In genomic region chr9:108105549-108105863, GRCm38 (mm10) we compare ENCODE assay signal across 9 mouse cellular contexts. TPM values are rescaled to one million over a fixed set of nuclear protein-coding genes. Genes with fewer than 3 reads are reported as not detected.
DNase-seq lines count a peak whose midpoint lies in the region; ATAC-seq lines count a peak whose summit lies in the region.
"Had no signal": no experiment of that assay in that cellular context is flagged by ENCODE, and none has a peak within 500 bp of the region (broad histone marks: within the 10 kb centered on the region; RNA-seq: fewer than 3 reads in every experiment).

No protein-coding gene starts in this region.

- no peak overlapping the region for H3K4me2 ChIP-seq in neural tube, embryonic 11.5 days (ENCODE audit: low read depth)
- no peak overlapping the region for H3K4me2 ChIP-seq in neural tube, embryonic 15.5 days
- peak overlapping the region; percentile 73 for H3K4me2 ChIP-seq in liver, embryonic 12.5 days
- H3K4me2 ChIP-seq in stomach, embryonic 16.5 days (ENCODE audit: low read depth, low read length) = peak overlapping the region; percentile 41
- H3K4me2 ChIP-seq in heart, embryonic 11.5 days = no peak overlapping the region

- peak overlapping the region; percentile 54 for H3K4me3 ChIP-seq in erythroblast, embryonic 14.5 days (replicated peaks)
- no peak overlapping the region for H3K4me3 ChIP-seq in neural tube, embryonic 11.5 days (ENCODE audit: low read depth, low read length)
- H3K4me3 ChIP-seq in neural tube, embryonic 15.5 days (replicated peaks) = no peak overlapping the region
- H3K4me3 ChIP-seq in liver, embryonic 12.5 days = peak overlapping the region; percentile 54
- peak overlapping the region; percentile 27; the same call in 1 of the 2 replicates for H3K4me3 ChIP-seq in stomach, embryonic 16.5 days (replicated peaks; ENCODE audit: low read length)
- H3K4me3 ChIP-seq in heart, embryonic 11.5 days (ENCODE audit: low read depth, low read length) = no peak overlapping the region

- 78% methylated on average over 12 of the region's 12 CpGs for WGBS in neural tube, embryonic 11.5 days
- WGBS in neural tube, embryonic 15.5 days = 67% methylated on average over 12 of the region's 12 CpGs
- 72% methylated on average over 12 of the region's 12 CpGs for WGBS in liver, embryonic 12.5 days (ENCODE audit: insufficient replicate concordance)
- 84% methylated on average over 12 of the region's 12 CpGs for WGBS in stomach, embryonic 16.5 days
- 81% methylated on average over 12 of the region's 12 CpGs for WGBS in heart, embryonic 11.5 days (ENCODE audit: insufficient replicate concordance)

- ATAC-seq in erythroblast, adult 5-6 weeks (replicated peaks; ENCODE audit: low FRiP score, poor library complexity, severe bottlenecking) = no peak
- no peak for ATAC-seq in neural tube, embryonic 11.5 days (ENCODE audit: insufficient read depth, low FRiP score, low TSS enrichment)
- no peak for ATAC-seq in neural tube, embryonic 15.5 days (ENCODE audit: low FRiP score)
- ATAC-seq in liver, embryonic 12.5 days = no peak
- 0 out of 2 replicates have a peak, but pooled peaks have one; percentile 10 for ATAC-seq in stomach, embryonic 16.5 days (ENCODE audit: insufficient read depth, low FRiP score)
- ATAC-seq in heart, embryonic 11.5 days (replicated peaks; ENCODE audit: insufficient number of reproducible peaks, low FRiP score, low TSS enrichment) = no peak

- H3K36me3 ChIP-seq in erythroblast, embryonic 14.5 days (ENCODE audit: control insufficient read depth) = peaks cover 28% of the 10 kb centered on the region
- no peaks in the 10 kb centered on the region for H3K36me3 ChIP-seq in neural tube, embryonic 11.5 days (ENCODE audit: control insufficient read depth, insufficient read depth, low read length)
- peaks cover 74% of the 10 kb centered on the region for H3K36me3 ChIP-seq in neural tube, embryonic 15.5 days
- peaks cover 29% of the 10 kb centered on the region for H3K36me3 ChIP-seq in liver, embryonic 12.5 days
- no peaks in the 10 kb centered on the region for H3K36me3 ChIP-seq in stomach, embryonic 16.5 days (ENCODE audit: control insufficient read depth, insufficient read depth, low read length)
- H3K36me3 ChIP-seq in heart, embryonic 11.5 days (ENCODE audit: control insufficient read depth, insufficient read depth, low read length) = no peaks in the 10 kb centered on the region

- no peak for DNase-seq in neural tube, embryonic 11.5 days (ENCODE audit: low spot score)
- DNase-seq in testis, postnatal 14 days (ENCODE audit: low spot score) = no peak
- DNase-seq: heart, postnatal 14 days had no signal

- H3K27me3 ChIP-seq in erythroblast, embryonic 14.5 days (ENCODE audit: control insufficient read depth) = peaks cover 10% of the 10 kb centered on the region
- no peaks in the 10 kb centered on the region for H3K27me3 ChIP-seq in neural tube, embryonic 11.5 days (ENCODE audit: control insufficient read depth, insufficient read depth, low read length)
- no peaks in the 10 kb centered on the region for H3K27me3 ChIP-seq in neural tube, embryonic 15.5 days (replicated peaks)
- peaks cover 14% of the 10 kb centered on the region for H3K27me3 ChIP-seq in liver, embryonic 12.5 days (replicated peaks)
- H3K27me3 ChIP-seq in stomach, embryonic 16.5 days (ENCODE audit: control insufficient read depth, insufficient read depth, low read length) = no peaks in the 10 kb centered on the region
- H3K27me3 ChIP-seq in heart, embryonic 11.5 days (ENCODE audit: control insufficient read depth, insufficient read depth, low read length) = peaks cover 4% of the 10 kb centered on the region; the same call in 1 of the 2 replicates

- H3K9ac ChIP-seq in neural tube, embryonic 11.5 days (ENCODE audit: low read length) = peak overlapping the region; percentile 11; the same call in 1 of the 2 replicates
- H3K9ac ChIP-seq in neural tube, embryonic 15.5 days (replicated peaks) = no peak overlapping the region
- peak overlapping the region; percentile 71 for H3K9ac ChIP-seq in liver, embryonic 12.5 days
- H3K9ac ChIP-seq in stomach, embryonic 16.5 days (ENCODE audit: low read length) = peak overlapping the region; percentile 55; the same call in 1 of the 2 replicates
- no peak overlapping the region for H3K9ac ChIP-seq in heart, embryonic 11.5 days (ENCODE audit: low read depth, low read length)

- no peak overlapping the region for H3K27ac ChIP-seq in neural tube, embryonic 11.5 days (ENCODE audit: low read depth, low read length)
- no peak overlapping the region for H3K27ac ChIP-seq in neural tube, embryonic 15.5 days (replicated peaks)
- H3K27ac ChIP-seq in liver, embryonic 12.5 days = peak overlapping the region; percentile 79
- H3K27ac ChIP-seq in stomach, embryonic 16.5 days (ENCODE audit: low read length) = peak overlapping the region; percentile 72
- H3K27ac ChIP-seq in heart, embryonic 11.5 days (ENCODE audit: low read depth, low read length) = no peak overlapping the region

- peaks cover 52% of the 10 kb centered on the region for H3K4me1 ChIP-seq in erythroblast, embryonic 14.5 days (ENCODE audit: control insufficient read depth)
- 0 out of 2 replicates have a peak, but pooled peaks cover 5% of the 10 kb centered on the region for H3K4me1 ChIP-seq in neural tube, embryonic 11.5 days (ENCODE audit: control insufficient read depth, insufficient read depth, low read length)
- H3K4me1 ChIP-seq in neural tube, embryonic 15.5 days = peaks cover 13% of the 10 kb centered on the region
- peaks cover 72% of the 10 kb centered on the region for H3K4me1 ChIP-seq in liver, embryonic 12.5 days
- H3K4me1 ChIP-seq in stomach, embryonic 16.5 days (ENCODE audit: control insufficient read depth, insufficient read depth, low read length) = peaks cover 12% of the 10 kb centered on the region
- H3K4me1 ChIP-seq in heart, embryonic 11.5 days (ENCODE audit: control insufficient read depth, insufficient read depth, low read length) = peaks cover 20% of the 10 kb centered on the region

- H3K9me3 ChIP-seq in erythroblast, embryonic 14.5 days (ENCODE audit: control insufficient read depth, low read length) = no peaks in the 10 kb centered on the region; the same call in none of the 2 replicates
- H3K9me3 ChIP-seq in neural tube, embryonic 11.5 days (ENCODE audit: control insufficient read depth, low read length) = no peaks in the 10 kb centered on the region
- no peaks in the 10 kb centered on the region for H3K9me3 ChIP-seq in neural tube, embryonic 15.5 days (replicated peaks)
- no peaks in the 10 kb centered on the region for H3K9me3 ChIP-seq in liver, embryonic 12.5 days (replicated peaks)
- no peaks in the 10 kb centered on the region for H3K9me3 ChIP-seq in stomach, embryonic 16.5 days (replicated peaks; ENCODE audit: control insufficient read depth, low read length)
- no peaks in the 10 kb centered on the region for H3K9me3 ChIP-seq in heart, embryonic 11.5 days (replicated peaks; ENCODE audit: control insufficient read depth, low read length)

RNA-seq across cellular contexts. Expression of gene Apeh, which starts 11.1 kb away (rescaled TPM):
- polyA plus RNA-seq in erythroblast, embryonic 14.5 days (2012) = 47.5 and 65.3 TPM in 2 replicates
- 123 and 182 TPM in 2 replicates for total RNA-seq in erythroblast, adult 5-6 weeks (2015; ENCODE audit: low replicate concordance)
- total RNA-seq in erythroblast, adult 5-6 weeks (2017; ENCODE audit: low replicate concordance) = 219 and 268 TPM in 2 replicates
- 54.3 and 62.7 TPM in 2 replicates for polyA plus RNA-seq in neural tube, embryonic 11.5 days (2014; fragmentation: Nextera tagmentation; extraction: Ambion mirVana)
- 52.3 and 53.5 TPM in 2 replicates for polyA plus RNA-seq in neural tube, embryonic 15.5 days (2015; fragmentation: Nextera tagmentation; extraction: Ambion mirVana)
- 199 and 215 TPM in 2 replicates for polyA plus RNA-seq in liver, embryonic 12.5 days (2016; fragmentation: Nextera tagmentation; extraction: Ambion mirVana)
- 75.1 and 82.7 TPM in 2 replicates for polyA plus RNA-seq in stomach, embryonic 16.5 days (2015; fragmentation: Nextera tagmentation; extraction: Ambion mirVana)
- polyA plus RNA-seq in heart, embryonic 11.5 days (2014; fragmentation: Nextera tagmentation; extraction: Ambion mirVana) = 64.5 and 70.7 TPM in 2 replicates

RNA-seq across cellular contexts. Expression of gene Rnf123, which starts 22.4 kb away (rescaled TPM):
- polyA plus RNA-seq in erythroblast, embryonic 14.5 days (2012) = 107 and 276 TPM in 2 replicates
- 734 and 842 TPM in 2 replicates for total RNA-seq in erythroblast, adult 5-6 weeks (2015; ENCODE audit: low replicate concordance)
- 498 and 626 TPM in 2 replicates for total RNA-seq in erythroblast, adult 5-6 weeks (2017; ENCODE audit: low replicate concordance)
- 31.6 and 35.9 TPM in 2 replicates for polyA plus RNA-seq in neural tube, embryonic 11.5 days (2014; fragmentation: Nextera tagmentation; extraction: Ambion mirVana)
- polyA plus RNA-seq in neural tube, embryonic 15.5 days (2015; fragmentation: Nextera tagmentation; extraction: Ambion mirVana) = 44.3 and 51.6 TPM in 2 replicates
- 96.6 and 101 TPM in 2 replicates for polyA plus RNA-seq in liver, embryonic 12.5 days (2016; fragmentation: Nextera tagmentation; extraction: Ambion mirVana)
- 31.2 and 32.8 TPM in 2 replicates for polyA plus RNA-seq in stomach, embryonic 16.5 days (2015; fragmentation: Nextera tagmentation; extraction: Ambion mirVana)
- polyA plus RNA-seq in heart, embryonic 11.5 days (2014; fragmentation: Nextera tagmentation; extraction: Ambion mirVana) = 23.4 and 27.2 TPM in 2 replicates

RNA-seq across cellular contexts. Expression of gene Mst1, which starts 25.3 kb away (rescaled TPM):
- 2.4 and 2.6 TPM in 2 replicates for polyA plus RNA-seq in erythroblast, embryonic 14.5 days (2012)
- 33.0 and 48.8 TPM in 2 replicates for total RNA-seq in erythroblast, adult 5-6 weeks (2015; ENCODE audit: low replicate concordance)
- 6.6 and 13.4 TPM in 2 replicates for total RNA-seq in erythroblast, adult 5-6 weeks (2017; ENCODE audit: low replicate concordance)
- 0.49 and 1.0 TPM in 2 replicates for polyA plus RNA-seq in neural tube, embryonic 11.5 days (2014; fragmentation: Nextera tagmentation; extraction: Ambion mirVana)
- 0.50 TPM in 1 of 2 replicates, not detected in the other for polyA plus RNA-seq in neural tube, embryonic 15.5 days (2015; fragmentation: Nextera tagmentation; extraction: Ambion mirVana)
- polyA plus RNA-seq in liver, embryonic 12.5 days (2016; fragmentation: Nextera tagmentation; extraction: Ambion mirVana) = 14.5 and 15.7 TPM in 2 replicates
- polyA plus RNA-seq in stomach, embryonic 16.5 days (2015; fragmentation: Nextera tagmentation; extraction: Ambion mirVana) = 7.8 and 8.7 TPM in 2 replicates
- 1.4 and 1.8 TPM in 2 replicates for polyA plus RNA-seq in heart, embryonic 11.5 days (2014; fragmentation: Nextera tagmentation; extraction: Ambion mirVana)

RNA-seq across cellular contexts. Expression of gene Amigo3, which starts 52.5 kb away (rescaled TPM):
- 0.01 and 0.08 TPM in 2 replicates for polyA plus RNA-seq in erythroblast, embryonic 14.5 days (2012)
- 0.77 TPM in 1 of 2 replicates, not detected in the other for total RNA-seq in erythroblast, adult 5-6 weeks (2015; ENCODE audit: low replicate concordance)
- total RNA-seq in erythroblast, adult 5-6 weeks (2017; ENCODE audit: low replicate concordance) = 2.3 and 2.8 TPM in 2 replicates
- polyA plus RNA-seq in neural tube, embryonic 11.5 days (2014; fragmentation: Nextera tagmentation; extraction: Ambion mirVana) = 2.7 and 2.8 TPM in 2 replicates
- polyA plus RNA-seq in neural tube, embryonic 15.5 days (2015; fragmentation: Nextera tagmentation; extraction: Ambion mirVana) = 2.2 and 2.8 TPM in 2 replicates
- 2.2 and 2.5 TPM in 2 replicates for polyA plus RNA-seq in liver, embryonic 12.5 days (2016; fragmentation: Nextera tagmentation; extraction: Ambion mirVana)
- 3.9 and 4.5 TPM in 2 replicates for polyA plus RNA-seq in stomach, embryonic 16.5 days (2015; fragmentation: Nextera tagmentation; extraction: Ambion mirVana)
- polyA plus RNA-seq in heart, embryonic 11.5 days (2014; fragmentation: Nextera tagmentation; extraction: Ambion mirVana) = 1.1 and 1.9 TPM in 2 replicates

RNA-seq across cellular contexts. Expression of gene Gmppb, which starts 56.5 kb away (rescaled TPM):
- polyA plus RNA-seq in erythroblast, embryonic 14.5 days (2012) = 0.32 and 0.61 TPM in 2 replicates
- total RNA-seq in erythroblast, adult 5-6 weeks (2015; ENCODE audit: low replicate concordance) = 4.8 and 5.6 TPM in 2 replicates
- total RNA-seq in erythroblast, adult 5-6 weeks (2017; ENCODE audit: low replicate concordance) = 4.1 and 7.8 TPM in 2 replicates
- 21.7 and 23.6 TPM in 2 replicates for polyA plus RNA-seq in neural tube, embryonic 11.5 days (2014; fragmentation: Nextera tagmentation; extraction: Ambion mirVana)
- polyA plus RNA-seq in neural tube, embryonic 15.5 days (2015; fragmentation: Nextera tagmentation; extraction: Ambion mirVana) = 22.0 and 28.9 TPM in 2 replicates
- 22.1 and 22.6 TPM in 2 replicates for polyA plus RNA-seq in liver, embryonic 12.5 days (2016; fragmentation: Nextera tagmentation; extraction: Ambion mirVana)
- 49.3 and 56.1 TPM in 2 replicates for polyA plus RNA-seq in stomach, embryonic 16.5 days (2015; fragmentation: Nextera tagmentation; extraction: Ambion mirVana)
- 24.0 and 24.5 TPM in 2 replicates for polyA plus RNA-seq in heart, embryonic 11.5 days (2014; fragmentation: Nextera tagmentation; extraction: Ambion mirVana)

Comparison
In these comparisons a context has a peak if more than half of its experiments do, and no peak if none do; other contexts are left out.
1. H3K9ac ChIP-seq: peak in neural tube, embryonic 11.5 days (single experiment), liver, embryonic 12.5 days (single experiment) and stomach, embryonic 16.5 days (single experiment); none in neural tube, embryonic 15.5 days (single experiment) and heart, embryonic 11.5 days (single experiment).
2. H3K4me3 ChIP-seq: peak in erythroblast, embryonic 14.5 days (single experiment), liver, embryonic 12.5 days (single experiment) and stomach, embryonic 16.5 days (single experiment); none in neural tube, embryonic 11.5 days (single experiment), neural tube, embryonic 15.5 days (single experiment) and heart, embryonic 11.5 days (single experiment).
3. H3K27ac ChIP-seq: peak in liver, embryonic 12.5 days (single experiment) and stomach, embryonic 16.5 days (single experiment); none in neural tube, embryonic 11.5 days (single experiment), neural tube, embryonic 15.5 days (single experiment) and heart, embryonic 11.5 days (single experiment).
4. H3K4me2 ChIP-seq: peak in liver, embryonic 12.5 days (single experiment) and stomach, embryonic 16.5 days (single experiment); none in neural tube, embryonic 11.5 days (single experiment), neural tube, embryonic 15.5 days (single experiment) and heart, embryonic 11.5 days (single experiment).